Mouse (Mus musculus) neural tube, embryonic 12.5 days (tissue): ENCODE data around the gene Kyat3. TPM values are rescaled to one million over a fixed set of nuclear protein-coding genes. Genes with fewer than 3 reads are reported as not detected.
"Not testable (repeated sequence)": the region's sequence is repeated elsewhere in the genome, so short reads cannot be mapped to it uniquely, and the experiment has no call there.

Experiments used
- ATAC-seq: fragments of 200-750 bp; cut with Nextera tagmentation; 2 replicates; pipeline ENCODE4 v1.8.0; 2017; ENCODE audit warnings: low read depth, mild to moderate bottlenecking, moderate TSS enrichment, moderate library complexity; ENCODE audit not compliant: low FRiP score
- H3K27ac ChIP-seq: fragments of 300-500 bp; sonication (generic); 2 replicates; pipeline ENCODE4 v1.5.1; 2016
- H3K27me3 ChIP-seq: fragments of 300-500 bp; sonication (generic); replicated peaks from 2 replicates; pipeline ENCODE4 v1.6.1; 2016; ENCODE audit warnings: mild to moderate bottlenecking
- H3K36me3 ChIP-seq: fragments of 300-500 bp; sonication (generic); 2 replicates; pipeline ENCODE4 v1.6.1; 2016; ENCODE audit warnings: mild to moderate bottlenecking
- H3K4me1 ChIP-seq: fragments of 300-500 bp; sonication (generic); 2 replicates; pipeline ENCODE4 v1.6.1; 2016
- H3K4me2 ChIP-seq: fragments of 300-500 bp; sonication (generic); replicated peaks from 2 replicates; pipeline ENCODE4 v1.6.1; 2016; ENCODE audit warnings: mild to moderate bottlenecking
- H3K4me3 ChIP-seq: fragments of 300-500 bp; sonication (generic); 2 replicates; pipeline ENCODE4 v1.5.1; 2016
- H3K9ac ChIP-seq: fragments of 300-500 bp; sonication (generic); 2 replicates; pipeline ENCODE4 v1.6.1; 2016; ENCODE audit warnings: mild to moderate bottlenecking
- H3K9me3 ChIP-seq: fragments of 300-500 bp; sonication (generic); 2 replicates; pipeline ENCODE4 v1.6.1; 2016; ENCODE audit warnings: mild to moderate bottlenecking
- WGBS: fragments of 180-500 bp; shearing (Covaris S2); methylation state at CpG from one replicate; pipeline ENCODE4 v1.1.7; 2016; 5-methylcytosine and 5-hydroxymethylcytosine counted together
- polyA plus RNA-seq: library from polyadenylated mRNA; unstranded; fragments of >200 nt; fragmentation: Nextera tagmentation; extraction: Ambion mirVana; gene quantifications from 2 replicates; pipeline ENCODE4 v1.2.1, GENCODE M21; 2016

The Kyat3 gene
- polyA plus RNA-seq = 9.0 and 9.6 TPM in 2 replicates

GRCm38 (mm10) chr3:142700442-142701322, at the start of gene Kyat3:
Kyat3 (plus strand) TSS chr3:142701051.
- Histone ChIP-seq H3K4me3 (peak within 1 kb of the TSS; percentile 46), H3K27me3 (no peaks in the 10 kb centered on the region), H3K9me3 (no peaks in the 10 kb centered on the region), H3K9ac (peak within 1 kb of the TSS; percentile 52), H3K4me1 (peaks cover 13% of the 10 kb centered on the region; the same call in 1 of the 2 replicates), H3K4me2 (peak within 1 kb of the TSS; percentile 83), H3K27ac (no peak within 1 kb of the TSS), H3K36me3 (no peaks in the 10 kb centered on the region)
- ATAC-seq = peak; percentile 100
- WGBS = under 1% methylated on average over 48 of the region's 48 CpGs

GRCm38 (mm10) chr3:142664723-142665122, 36.1 kb upstream of the Kyat3 start:
- Histone ChIP-seq H3K4me2 (no peak overlapping the region), H3K4me3 (no peak overlapping the region), H3K36me3 (no peaks in the 10 kb centered on the region), H3K9me3 (no peaks in the 10 kb centered on the region), H3K9ac (no peak overlapping the region), H3K27ac (no peak overlapping the region), H3K4me1 (no peaks in the 10 kb centered on the region), H3K27me3 (no peaks in the 10 kb centered on the region)
- no peak for ATAC-seq
- WGBS = 97% methylated on average over 8 of the region's 8 CpGs

GRCm38 (mm10) chr3:142674607-142675006, 26.2 kb upstream of the Kyat3 start:
- H3K36me3 ChIP-seq = no peaks in the 10 kb centered on the region
- H3K9ac ChIP-seq = no peak overlapping the region
- H3K27me3 ChIP-seq = no peaks in the 10 kb centered on the region
- 67% methylated on average over 1 of the region's 1 CpGs for WGBS
- no peaks in the 10 kb centered on the region for H3K9me3 ChIP-seq
- no peaks in the 10 kb centered on the region for H3K4me1 ChIP-seq
- H3K27ac ChIP-seq = no peak overlapping the region
- H3K4me2 ChIP-seq = no peak overlapping the region
- no peak overlapping the region for H3K4me3 ChIP-seq
- no peak for ATAC-seq

- peak overlapping the region; percentile 35 for H3K4me2 ChIP-seq
Observed at GRCm38 (mm10) chr3:142687939-142688338, 12.9 kb upstream of the Kyat3 start.

GRCm38 (mm10) chr3:142688353-142688752, 12.5 kb upstream of the Kyat3 start:
- Histone ChIP-seq H3K36me3 (no peaks in the 10 kb centered on the region), H3K9ac (no peak overlapping the region), H3K4me2 (peak overlapping the region; percentile 35), H3K9me3 (no peaks in the 10 kb centered on the region), H3K27ac (no peak overlapping the region), H3K4me3 (no peak overlapping the region), H3K27me3 (no peaks in the 10 kb centered on the region), H3K4me1 (no peaks in the 10 kb centered on the region)
- ATAC-seq = no peak
- WGBS = 51% methylated on average over 13 of the region's 13 CpGs

More at GRCm38 (mm10) chr3:142687939-142688338, 12.9 kb upstream of the Kyat3 start:
- WGBS = 62% methylated on average over 23 of the region's 23 CpGs
- H3K4me3 ChIP-seq = no peak overlapping the region
- no peak overlapping the region for H3K9ac ChIP-seq
- no peak overlapping the region for H3K27ac ChIP-seq
- no peaks in the 10 kb centered on the region for H3K27me3 ChIP-seq
- H3K9me3 ChIP-seq = no peaks in the 10 kb centered on the region
- no peaks in the 10 kb centered on the region for H3K4me1 ChIP-seq
- H3K36me3 ChIP-seq = no peaks in the 10 kb centered on the region
- ATAC-seq = no peak

GRCm38 (mm10) chr3:142696517-142696916, 4.3 kb upstream of the Kyat3 start:
- no peak overlapping the region for H3K27ac ChIP-seq
- H3K4me3 ChIP-seq = no peak overlapping the region
- H3K9ac ChIP-seq = no peak overlapping the region
- no peaks in the 10 kb centered on the region for H3K36me3 ChIP-seq
- H3K27me3 ChIP-seq = no peaks in the 10 kb centered on the region
- H3K4me1 ChIP-seq = peaks cover 10% of the 10 kb centered on the region; the same call in 1 of the 2 replicates
- no peaks in the 10 kb centered on the region for H3K9me3 ChIP-seq
- H3K4me2 ChIP-seq = no peak overlapping the region
- 76% methylated on average over 2 of the region's 2 CpGs for WGBS
- ATAC-seq = no peak

GRCm38 (mm10) chr3:142701407-142701989, 647 bp downstream of the Kyat3 start:
- H3K9me3 ChIP-seq = no peaks in the 10 kb centered on the region
- peak; percentile 30 for ATAC-seq
- 34% methylated on average over 15 of the region's 15 CpGs for WGBS
- H3K4me1 ChIP-seq = peaks cover 13% of the 10 kb centered on the region; the same call in 1 of the 2 replicates
- H3K4me3 ChIP-seq = peak overlapping the region; percentile 46
- H3K4me2 ChIP-seq = peak overlapping the region; percentile 83
- no peak overlapping the region for H3K27ac ChIP-seq
- no peaks in the 10 kb centered on the region for H3K27me3 ChIP-seq
- peak overlapping the region; percentile 52; the same call in 1 of the 2 replicates for H3K9ac ChIP-seq
- no peaks in the 10 kb centered on the region for H3K36me3 ChIP-seq

- Histone ChIP-seq H3K9ac (no peak overlapping the region), H3K36me3 (no peaks in the 10 kb centered on the region), H3K4me2 (no peak overlapping the region), H3K9me3 (no peaks in the 10 kb centered on the region), H3K4me1 (peaks cover under 1% of the 10 kb centered on the region; the same call in 1 of the 2 replicates), H3K4me3 (no peak overlapping the region), H3K27ac (no peak overlapping the region), H3K27me3 (no peaks in the 10 kb centered on the region)
- 92% methylated on average over 17 of the region's 17 CpGs for WGBS
- no peak for ATAC-seq
Observed at GRCm38 (mm10) chr3:142706581-142707444, 6.0 kb downstream of the Kyat3 start.

- H3K36me3 ChIP-seq, H3K27me3 ChIP-seq, H3K9ac ChIP-seq, H3K4me2 ChIP-seq, H3K4me1 ChIP-seq, H3K4me3 ChIP-seq, H3K9me3 ChIP-seq, H3K27ac ChIP-seq: not testable (repeated sequence)
- WGBS = 87% methylated on average over 13 of the region's 13 CpGs
- peak; percentile 26; the same call in 1 of the 2 replicates for ATAC-seq
Observed at GRCm38 (mm10) chr3:142708181-142708848, 7.5 kb downstream of the Kyat3 start.

GRCm38 (mm10) chr3:142708849-142709419, 8.1 kb downstream of the Kyat3 start:
- H3K27me3 ChIP-seq = no peaks in the 10 kb centered on the region
- H3K4me2 ChIP-seq = no peak overlapping the region
- ATAC-seq = peak; percentile 41; the same call in 1 of the 2 replicates
- no peaks in the 10 kb centered on the region for H3K36me3 ChIP-seq
- no peaks in the 10 kb centered on the region for H3K9me3 ChIP-seq
- WGBS = 48% methylated on average over 13 of the region's 13 CpGs
- no peak overlapping the region for H3K4me3 ChIP-seq
- H3K4me1 ChIP-seq = no peaks in the 10 kb centered on the region
- no peak overlapping the region for H3K27ac ChIP-seq
- H3K9ac ChIP-seq = no peak overlapping the region

- Histone ChIP-seq H3K27me3 (no peaks in the 10 kb centered on the region), H3K9me3 (peaks cover 7% of the 10 kb centered on the region; the same call in 1 of the 2 replicates), H3K4me2 (no peak overlapping the region), H3K4me1 (no peaks in the 10 kb centered on the region), H3K27ac (no peak overlapping the region), H3K4me3 (no peak overlapping the region), H3K36me3 (no peaks in the 10 kb centered on the region), H3K9ac (no peak overlapping the region)
- WGBS = 32% methylated on average over 10 of the region's 10 CpGs
- no peak; the same call in 1 of the 2 replicates for ATAC-seq
Observed at GRCm38 (mm10) chr3:142710360-142711007, 9.6 kb downstream of the Kyat3 start.
